Mouse (Mus musculus): ENCODE measurements at regions not wholly inside any gene's neighbourhood (a gene's known extent, or its start where the extent isn't known, plus 50 kb on each side); places are given as distances from the start of the nearest gene placed in this dataset.

GRCm38 (mm10) chr13:52362266-52362665 lies 168.8 kb downstream of the Diras2 start:
- DNase-seq (ENCODE audit: low read depth, low spot score), result no peak

- DNase-seq (ENCODE audit: low read depth, low spot score), result no peak
Observed at GRCm38 (mm10) chr13:52369851-52370250, 161.2 kb downstream of the Diras2 start.

- no peak for DNase-seq (ENCODE audit: low read depth, low spot score)
Observed at GRCm38 (mm10) chr13:52371986-52372385, 159.1 kb downstream of the Diras2 start.

GRCm38 (mm10) chr13:52374781-52375180 lies 156.3 kb downstream of the Diras2 start:
- no peak for DNase-seq (ENCODE audit: low read depth, low spot score)

GRCm38 (mm10) chr13:52378236-52378635 lies 152.8 kb downstream of the Diras2 start:
- no peak for DNase-seq (ENCODE audit: low read depth, low spot score)

- no peak for DNase-seq (ENCODE audit: low read depth, low spot score)
Observed at GRCm38 (mm10) chr13:52389271-52389670, 141.8 kb downstream of the Diras2 start.

- no peak for DNase-seq (ENCODE audit: low read depth, low spot score)
Observed at GRCm38 (mm10) chr13:52395786-52396185, 135.3 kb downstream of the Diras2 start.

- no peak for DNase-seq (ENCODE audit: low read depth, low spot score)
Observed at GRCm38 (mm10) chr13:52398344-52398743, 132.7 kb downstream of the Diras2 start.

GRCm38 (mm10) chr13:52399143-52399542 lies 131.9 kb downstream of the Diras2 start:
- DNase-seq (ENCODE audit: low read depth, low spot score), result no peak

- DNase-seq (ENCODE audit: low read depth, low spot score), result no peak
Observed at GRCm38 (mm10) chr13:52403805-52404204, 127.3 kb downstream of the Diras2 start.

GRCm38 (mm10) chr13:52416301-52416700 lies 114.8 kb downstream of the Diras2 start:
- no peak for DNase-seq (ENCODE audit: low read depth, low spot score)

- DNase-seq (ENCODE audit: low read depth, low spot score), result no peak
Observed at GRCm38 (mm10) chr13:52422456-52422855, 108.6 kb downstream of the Diras2 start.

- no peak for DNase-seq (ENCODE audit: low read depth, low spot score)
Observed at GRCm38 (mm10) chr13:52428527-52428926, 102.6 kb downstream of the Diras2 start.

- no peak for DNase-seq (ENCODE audit: low read depth, low spot score)
Observed at GRCm38 (mm10) chr13:52436756-52437155, 94.3 kb downstream of the Diras2 start.

- DNase-seq (ENCODE audit: low read depth, low spot score), result no peak
Observed at GRCm38 (mm10) chr13:52445513-52445912, 85.6 kb downstream of the Diras2 start.

- no peak for DNase-seq (ENCODE audit: low read depth, low spot score)
Observed at GRCm38 (mm10) chr13:52448902-52449301, 82.2 kb downstream of the Diras2 start.

- DNase-seq (ENCODE audit: low read depth, low spot score), result no peak
Observed at GRCm38 (mm10) chr13:52451486-52451885, 79.6 kb downstream of the Diras2 start.

- no peak for DNase-seq (ENCODE audit: low read depth, low spot score)
Observed at GRCm38 (mm10) chr13:52452291-52452690, 78.8 kb downstream of the Diras2 start.

Measured in embryo, embryonic 11.5 days (tissue).